In genomic region chr11:116609965-116610630, GRCm38 (mm10) we compare ENCODE assay signal across 27 mouse cellular contexts. TPM values are rescaled to one million over a fixed set of nuclear protein-coding genes. Genes with fewer than 3 reads are reported as not detected.
DNase-seq lines count a peak whose midpoint lies in the region; ATAC-seq and TF ChIP-seq lines count a peak whose summit lies in the region.
"Had no signal": no experiment of that assay in that cellular context is flagged by ENCODE, and none has a peak within 500 bp of the region (broad histone marks: within the 10 kb centered on the region; RNA-seq: fewer than 3 reads in every experiment).

No protein-coding gene starts in this region.

- H3K4me2 ChIP-seq in heart, embryonic 11.5 days: no peak overlapping the region
- H3K4me2 ChIP-seq: forebrain, embryonic 15.5 days; heart, embryonic 13.5 days; hindbrain, embryonic 13.5 days; limb, embryonic 15.5 days; midbrain, embryonic 11.5 days; neural tube, embryonic 15.5 days had no signal

- 79% methylated on average over 15 of the region's 15 CpGs for WGBS in heart, embryonic 10.5 days
- 83% methylated on average over 15 of the region's 15 CpGs for WGBS in heart, embryonic 11.5 days (ENCODE audit: insufficient replicate concordance)
- 86% methylated on average over 15 of the region's 15 CpGs for WGBS in bone marrow, adult 2 months
- 86% methylated on average over 15 of the region's 15 CpGs for WGBS in kidney, adult 2 months

- no peaks in the 10 kb centered on the region for H3K9me3 ChIP-seq in heart, embryonic 10.5 days
- H3K9me3 ChIP-seq in heart, embryonic 11.5 days (replicated peaks; ENCODE audit: control insufficient read depth, low read length): no peaks in the 10 kb centered on the region
- H3K9me3 ChIP-seq: embryonic facial prominence, embryonic 10.5 days; forebrain, embryonic 15.5 days; heart, embryonic 13.5 days; hindbrain, embryonic 13.5 days; limb, embryonic 15.5 days; neural tube, embryonic 15.5 days had no signal

- DNase-seq in heart, embryonic 10.5 days (ENCODE audit: low spot score): no peak
- peak; percentile 92 to 95 for DNase-seq in cerebellum, adult 18-20 months
- peak; percentile 95 to 99 for DNase-seq in cerebellum, postnatal 14 days
- no peak for DNase-seq in retina, embryonic 14.5 days (ENCODE audit: low spot score)
- no peak for DNase-seq in kidney, adult 2 months
- DNase-seq: adrenal gland, postnatal 10 days; gastrocnemius, postnatal 14 days; heart, adult 11 months; heart, postnatal 14 days; kidney, adult 11 months; lung, postnatal 4 days had no signal

- no peak overlapping the region for H3K9ac ChIP-seq in heart, embryonic 11.5 days (ENCODE audit: low read depth, low read length)
- H3K9ac ChIP-seq: forebrain, embryonic 15.5 days; heart, embryonic 13.5 days; hindbrain, embryonic 13.5 days; limb, embryonic 15.5 days; neural tube, embryonic 15.5 days had no signal

- 0 out of 2 replicates have a peak, but pooled peaks cover 3% of the 10 kb centered on the region for H3K27me3 ChIP-seq in heart, embryonic 10.5 days (ENCODE audit: insufficient read depth, poor library complexity, severe bottlenecking)
- H3K27me3 ChIP-seq in heart, embryonic 11.5 days (ENCODE audit: control insufficient read depth, insufficient read depth, low read length): no peaks in the 10 kb centered on the region
- H3K27me3 ChIP-seq in kidney, adult 2 months (replicated peaks; ENCODE audit: control insufficient read depth, insufficient read depth, low read length): no peaks in the 10 kb centered on the region
- H3K27me3 ChIP-seq: CH12.LX; forebrain, embryonic 15.5 days; heart, embryonic 13.5 days; hindbrain, embryonic 13.5 days; limb, embryonic 15.5 days; neural tube, embryonic 15.5 days had no signal

- peaks cover 34% of the 10 kb centered on the region for H3K36me3 ChIP-seq in heart, embryonic 10.5 days
- 0 out of 2 replicates have a peak, but pooled peaks cover 2% of the 10 kb centered on the region for H3K36me3 ChIP-seq in heart, embryonic 11.5 days (ENCODE audit: control insufficient read depth, insufficient read depth, low read length)
- H3K36me3 ChIP-seq in kidney, adult 2 months (ENCODE audit: control insufficient read depth, insufficient read depth, low read length): no peaks in the 10 kb centered on the region; the same call in none of the 2 replicates
- H3K36me3 ChIP-seq: forebrain, embryonic 15.5 days; hindbrain, embryonic 13.5 days; neural tube, embryonic 15.5 days had no signal

- TF ChIP-seq CTCF in bone marrow, adult 2 months (IDR thresholded peaks at IDR 0.05; ENCODE audit: control insufficient read depth, insufficient read depth, low read length): no peak
- TF ChIP-seq CTCF in kidney, adult 2 months (conservative IDR thresholded peaks at IDR 0.05; ENCODE audit: insufficient read depth, insufficient read length, low read depth, low read length): no peak

- peaks cover 38% of the 10 kb centered on the region for H3K4me1 ChIP-seq in heart, embryonic 10.5 days
- peaks cover 21% of the 10 kb centered on the region for H3K4me1 ChIP-seq in heart, embryonic 11.5 days (ENCODE audit: control insufficient read depth, insufficient read depth, low read length)
- H3K4me1 ChIP-seq in bone marrow, adult 2 months (ENCODE audit: control insufficient read depth, insufficient read depth, low read length): peaks cover 15% of the 10 kb centered on the region
- peaks cover 2% of the 10 kb centered on the region; the same call in 1 of the 2 replicates for H3K4me1 ChIP-seq in kidney, adult 2 months (ENCODE audit: control insufficient read depth, insufficient read depth, low read length)
- H3K4me1 ChIP-seq: forebrain, embryonic 15.5 days; neural tube, embryonic 15.5 days had no signal

- H3K27ac ChIP-seq in heart, embryonic 10.5 days: 0 out of 2 replicates have a peak overlapping the region, but pooled peaks have one; percentile 30
- H3K27ac ChIP-seq in heart, embryonic 11.5 days (ENCODE audit: low read depth, low read length): no peak overlapping the region
- peak overlapping the region; percentile 8; the same call in 1 of the 2 replicates for H3K27ac ChIP-seq in bone marrow, adult 2 months (ENCODE audit: control insufficient read depth, insufficient read depth, low read depth, low read length, poor library complexity)
- H3K27ac ChIP-seq in kidney, adult 2 months (ENCODE audit: insufficient read depth, low read depth, low read length): no peak overlapping the region
- H3K27ac ChIP-seq: forebrain, embryonic 15.5 days; heart, embryonic 13.5 days; hindbrain, embryonic 13.5 days; left cerebral cortex, adult 2 months; limb, embryonic 15.5 days; neural tube, embryonic 15.5 days had no signal

- TF ChIP-seq POLR2A in bone marrow, adult 2 months (IDR thresholded peaks at IDR 0.05; ENCODE audit: borderline replicate concordance, control insufficient read depth, low read depth, low read length): no peak
- TF ChIP-seq POLR2A in kidney, adult 2 months (IDR thresholded peaks at IDR 0.05; ENCODE audit: low read depth, low read length): no peak

- H3K4me3 ChIP-seq in heart, embryonic 10.5 days: no peak overlapping the region
- no peak overlapping the region for H3K4me3 ChIP-seq in heart, embryonic 11.5 days (ENCODE audit: low read depth, low read length)
- no peak overlapping the region for H3K4me3 ChIP-seq in bone marrow, adult 2 months (replicated peaks; ENCODE audit: control insufficient read depth, low read depth, low read length)
- H3K4me3 ChIP-seq in kidney, adult 2 months (ENCODE audit: insufficient read depth, low read depth, low read length): no peak overlapping the region
- H3K4me3 ChIP-seq: embryonic facial prominence, embryonic 10.5 days; forebrain, embryonic 15.5 days; heart, embryonic 13.5 days; hindbrain, embryonic 13.5 days; left cerebral cortex, adult 2 months; limb, embryonic 15.5 days; neural tube, embryonic 15.5 days had no signal

- no peak for ATAC-seq in heart, embryonic 11.5 days (replicated peaks; ENCODE audit: insufficient number of reproducible peaks, low FRiP score, low TSS enrichment)
- ATAC-seq: activated CD4-positive, CD25-positive, alpha-beta regulatory T cell, adult 4 months; forebrain, embryonic 15.5 days had no signal

RNA-seq across cellular contexts. Expression of gene Rhbdf2, which starts 16.7 kb away (rescaled TPM):
- 6.7 and 8.7 TPM in 2 replicates for polyA plus RNA-seq in heart, embryonic 10.5 days (2016; fragmentation: Nextera tagmentation; extraction: Ambion mirVana)
- polyA plus RNA-seq in heart, embryonic 11.5 days (2014; fragmentation: Nextera tagmentation; extraction: Ambion mirVana): 5.0 and 6.0 TPM in 2 replicates
- 20.9 and 51.1 TPM in 2 replicates for polyA plus RNA-seq in bone marrow, adult 2 months (2011; ENCODE audit: insufficient read depth, insufficient read length, low replicate concordance, missing spikeins)
- polyA plus RNA-seq in kidney, adult 2 months (2012; rRNA removed): 18.0 and 19.1 TPM in 2 replicates

RNA-seq across cellular contexts. Expression of gene Aanat, which starts 23.9 kb away (rescaled TPM):
- polyA plus RNA-seq in heart, embryonic 10.5 days (2016; fragmentation: Nextera tagmentation; extraction: Ambion mirVana): not detected in 2 replicates
- polyA plus RNA-seq in heart, embryonic 11.5 days (2014; fragmentation: Nextera tagmentation; extraction: Ambion mirVana): not detected in 2 replicates
- not detected in 2 replicates for polyA plus RNA-seq in bone marrow, adult 2 months (2011; ENCODE audit: insufficient read depth, insufficient read length, low replicate concordance, missing spikeins)
- polyA plus RNA-seq in kidney, adult 2 months (2012; rRNA removed): not detected in 2 replicates
- polyA plus RNA-seq: activated CD4-positive, CD25-positive, alpha-beta regulatory T cell, adult 4 months; embryonic facial prominence, embryonic 10.5 days; heart, embryonic 13.5 days; kidney, embryonic 16.5 days; limb, embryonic 15.5 days; liver, embryonic 16.5 days; lung, embryonic 16.5 days; midbrain, embryonic 11.5 days; small intestine, adult 2 months had no signal

RNA-seq across cellular contexts. Expression of gene Ube2o, which starts 28.9 kb away (rescaled TPM):
- 8.5 and 10.3 TPM in 2 replicates for polyA plus RNA-seq in heart, embryonic 10.5 days (2016; fragmentation: Nextera tagmentation; extraction: Ambion mirVana)
- polyA plus RNA-seq in heart, embryonic 11.5 days (2014; fragmentation: Nextera tagmentation; extraction: Ambion mirVana): 14.7 and 17.1 TPM in 2 replicates
- polyA plus RNA-seq in bone marrow, adult 2 months (2011; ENCODE audit: insufficient read depth, insufficient read length, low replicate concordance, missing spikeins): 90.9 and 133 TPM in 2 replicates
- 10.3 and 10.8 TPM in 2 replicates for polyA plus RNA-seq in kidney, adult 2 months (2012; rRNA removed)

RNA-seq across cellular contexts. Expression of gene Prcd, which starts 43.2 kb away (rescaled TPM):
- polyA plus RNA-seq in heart, embryonic 10.5 days (2016; fragmentation: Nextera tagmentation; extraction: Ambion mirVana): 0.60 and 0.78 TPM in 2 replicates
- polyA plus RNA-seq in heart, embryonic 11.5 days (2014; fragmentation: Nextera tagmentation; extraction: Ambion mirVana): 0.35 and 0.92 TPM in 2 replicates
- not detected in 2 replicates for polyA plus RNA-seq in bone marrow, adult 2 months (2011; ENCODE audit: insufficient read depth, insufficient read length, low replicate concordance, missing spikeins)
- polyA plus RNA-seq in kidney, adult 2 months (2012; rRNA removed): 0.44 and 0.52 TPM in 2 replicates
- polyA plus RNA-seq: activated CD4-positive, CD25-positive, alpha-beta regulatory T cell, adult 4 months had no signal

RNA-seq across cellular contexts. Expression of gene Cygb, which starts 44.0 kb away (rescaled TPM):
- 1.0 and 2.8 TPM in 2 replicates for polyA plus RNA-seq in heart, embryonic 10.5 days (2016; fragmentation: Nextera tagmentation; extraction: Ambion mirVana)
- 1.1 and 1.2 TPM in 2 replicates for polyA plus RNA-seq in heart, embryonic 11.5 days (2014; fragmentation: Nextera tagmentation; extraction: Ambion mirVana)
- polyA plus RNA-seq in bone marrow, adult 2 months (2011; ENCODE audit: insufficient read depth, insufficient read length, low replicate concordance, missing spikeins): 2.6 and 3.4 TPM in 2 replicates
- polyA plus RNA-seq in kidney, adult 2 months (2012; rRNA removed): 16.2 and 21.0 TPM in 2 replicates
- polyA plus RNA-seq: activated CD4-positive, CD25-positive, alpha-beta regulatory T cell, adult 4 months had no signal

Comparison
In these comparisons a context has a peak if more than half of its experiments do, and no peak if none do; other contexts are left out.
1. H3K27ac ChIP-seq: peak in heart, embryonic 10.5 days (single experiment) and bone marrow, adult 2 months (single experiment); none in heart, embryonic 11.5 days (single experiment) and kidney, adult 2 months (single experiment).
2. DNase-seq: peak in cerebellum, adult 18-20 months (2 of 2) and cerebellum, postnatal 14 days (2 of 2); none in heart, embryonic 10.5 days (single experiment), retina, embryonic 14.5 days (single experiment) and kidney, adult 2 months (single experiment).